22 mouse cellular contexts compared by ENCODE assay signal in genomic region chr2:39612809-39613208, GRCm38 (mm10).
DNase-seq lines count a peak whose midpoint lies in the region; ATAC-seq lines count a peak whose summit lies in the region.
"Had no signal": no experiment of that assay in that cellular context is flagged by ENCODE, and none has a peak within 500 bp of the region (broad histone marks: within the 10 kb centered on the region; RNA-seq: fewer than 3 reads in every experiment).

No protein-coding gene starts in this region.

- no peak overlapping the region for H3K9ac ChIP-seq in hindbrain, embryonic 13.5 days
- no peak overlapping the region for H3K9ac ChIP-seq in neural tube, embryonic 12.5 days
- no peak overlapping the region for H3K9ac ChIP-seq in hindbrain, embryonic 16.5 days (ENCODE audit: low read depth, low read length)
- H3K9ac ChIP-seq: limb, embryonic 15.5 days; liver, embryonic 15.5 days had no signal

- DNase-seq in cerebellum, postnatal 14 days, result peak; percentile 81 to 88
- DNase-seq in cerebellum, adult 11 months, result no peak
- DNase-seq in hindbrain, embryonic 10.5 days (ENCODE audit: low spot score), result no peak
- no peak for DNase-seq in neural tube, embryonic 10.5 days (ENCODE audit: extremely low spot score, low spot score)
- no peak for DNase-seq in spleen, adult 12 weeks (ENCODE audit: low spot score)
- DNase-seq: adrenal gland, postnatal 36 days; gastrocnemius, adult 2 months; heart, postnatal 14 days; kidney, adult 8-10 months; kidney, postnatal 14 days; layer of hippocampus, postnatal 36 days; spleen, adult 18-20 months; thymus, postnatal 25 days had no signal

- no peak overlapping the region for H3K27ac ChIP-seq in hindbrain, embryonic 13.5 days
- H3K27ac ChIP-seq in hindbrain, embryonic 10.5 days, result no peak overlapping the region
- no peak overlapping the region for H3K27ac ChIP-seq in neural tube, embryonic 12.5 days
- H3K27ac ChIP-seq in hindbrain, embryonic 16.5 days (ENCODE audit: low read depth, low read length), result 0 out of 2 replicates have a peak overlapping the region, but pooled peaks have one; percentile 31
- H3K27ac ChIP-seq: gastrocnemius, adult 2 months; layer of hippocampus, adult 2 months; limb, embryonic 15.5 days; liver, embryonic 15.5 days; macrophage had no signal

- H3K4me2 ChIP-seq in hindbrain, embryonic 13.5 days, result no peak overlapping the region
- H3K4me2 ChIP-seq in neural tube, embryonic 12.5 days (replicated peaks), result no peak overlapping the region
- H3K4me2 ChIP-seq in hindbrain, embryonic 16.5 days (ENCODE audit: low read length), result no peak overlapping the region
- H3K4me2 ChIP-seq: heart, embryonic 11.5 days; limb, embryonic 15.5 days; liver, embryonic 15.5 days had no signal

- no peaks in the 10 kb centered on the region for H3K4me1 ChIP-seq in hindbrain, embryonic 13.5 days (replicated peaks)
- no peaks in the 10 kb centered on the region for H3K4me1 ChIP-seq in hindbrain, embryonic 10.5 days (replicated peaks)
- no peaks in the 10 kb centered on the region for H3K4me1 ChIP-seq in neural tube, embryonic 12.5 days
- no peaks in the 10 kb centered on the region for H3K4me1 ChIP-seq in hindbrain, embryonic 16.5 days (ENCODE audit: control insufficient read depth, insufficient read depth, low read depth, low read length)
- H3K4me1 ChIP-seq: limb, embryonic 15.5 days; liver, embryonic 15.5 days had no signal

- H3K9me3 ChIP-seq in hindbrain, embryonic 13.5 days, result no peaks in the 10 kb centered on the region
- H3K9me3 ChIP-seq in hindbrain, embryonic 10.5 days, result no peaks in the 10 kb centered on the region
- H3K9me3 ChIP-seq in neural tube, embryonic 12.5 days, result no peaks in the 10 kb centered on the region
- H3K9me3 ChIP-seq in hindbrain, embryonic 16.5 days (ENCODE audit: control insufficient read depth, low read length), result no peaks in the 10 kb centered on the region
- H3K9me3 ChIP-seq: G1E; limb, embryonic 15.5 days; liver, embryonic 15.5 days had no signal

- WGBS in hindbrain, embryonic 13.5 days, result 89% methylated on average over 1 of the region's 1 CpGs
- WGBS in hindbrain, embryonic 10.5 days, result 88% methylated on average over 1 of the region's 1 CpGs
- 92% methylated on average over 1 of the region's 1 CpGs for WGBS in neural tube, embryonic 12.5 days
- WGBS in hindbrain, embryonic 16.5 days, result 73% methylated on average over 1 of the region's 1 CpGs

- H3K4me3 ChIP-seq in hindbrain, embryonic 13.5 days, result no peak overlapping the region
- no peak overlapping the region for H3K4me3 ChIP-seq in hindbrain, embryonic 10.5 days
- H3K4me3 ChIP-seq in neural tube, embryonic 12.5 days, result no peak overlapping the region
- H3K4me3 ChIP-seq in hindbrain, embryonic 16.5 days (ENCODE audit: low read length), result no peak overlapping the region
- H3K4me3 ChIP-seq: gastrocnemius, adult 2 months; layer of hippocampus, adult 2 months; limb, embryonic 15.5 days; liver, embryonic 15.5 days had no signal

- no peaks in the 10 kb centered on the region for H3K36me3 ChIP-seq in hindbrain, embryonic 13.5 days
- no peaks in the 10 kb centered on the region for H3K36me3 ChIP-seq in hindbrain, embryonic 10.5 days
- H3K36me3 ChIP-seq in neural tube, embryonic 12.5 days, result no peaks in the 10 kb centered on the region
- no peaks in the 10 kb centered on the region for H3K36me3 ChIP-seq in hindbrain, embryonic 16.5 days (ENCODE audit: control insufficient read depth, insufficient read depth, low read length)
- H3K36me3 ChIP-seq: G1E; limb, embryonic 15.5 days; liver, embryonic 15.5 days had no signal

- no peaks in the 10 kb centered on the region for H3K27me3 ChIP-seq in hindbrain, embryonic 13.5 days
- H3K27me3 ChIP-seq in hindbrain, embryonic 10.5 days (ENCODE audit: insufficient read depth, poor library complexity, severe bottlenecking), result no peaks in the 10 kb centered on the region
- H3K27me3 ChIP-seq in neural tube, embryonic 12.5 days (replicated peaks), result no peaks in the 10 kb centered on the region
- no peaks in the 10 kb centered on the region for H3K27me3 ChIP-seq in hindbrain, embryonic 16.5 days (replicated peaks; ENCODE audit: control insufficient read depth, insufficient read depth, low read length)
- H3K27me3 ChIP-seq: limb, embryonic 15.5 days; liver, embryonic 15.5 days had no signal

- ATAC-seq in hindbrain, embryonic 13.5 days (ENCODE audit: low FRiP score), result peak; percentile 43; the same call in 1 of the 2 replicates
- ATAC-seq in neural tube, embryonic 12.5 days (ENCODE audit: low FRiP score, low read depth), result peak; percentile 25; the same call in 1 of the 2 replicates
- peak; percentile 91 for ATAC-seq in hindbrain, embryonic 16.5 days

Comparison
In these comparisons a context has a peak if more than half of its experiments do, and no peak if none do; other contexts are left out.
1. DNase-seq: peak in cerebellum, postnatal 14 days (2 of 2); none in cerebellum, adult 11 months (single experiment), hindbrain, embryonic 10.5 days (single experiment), neural tube, embryonic 10.5 days (single experiment) and spleen, adult 12 weeks (single experiment).
2. ATAC-seq: peak in every context shown above with its lines; median percentile 91 in hindbrain, embryonic 16.5 days; 43 in hindbrain, embryonic 13.5 days; 25 in neural tube, embryonic 12.5 days.